Mouse (Mus musculus) lung, postnatal 25 days (tissue): ENCODE data around the gene Doc2g.

ENCODE experiments used
- DNase-seq: peaks from one replicate; pipeline ENCODE4 v3.0.0; 2022; ENCODE audit warnings: low spot score

Doc2g gene

DNA sequence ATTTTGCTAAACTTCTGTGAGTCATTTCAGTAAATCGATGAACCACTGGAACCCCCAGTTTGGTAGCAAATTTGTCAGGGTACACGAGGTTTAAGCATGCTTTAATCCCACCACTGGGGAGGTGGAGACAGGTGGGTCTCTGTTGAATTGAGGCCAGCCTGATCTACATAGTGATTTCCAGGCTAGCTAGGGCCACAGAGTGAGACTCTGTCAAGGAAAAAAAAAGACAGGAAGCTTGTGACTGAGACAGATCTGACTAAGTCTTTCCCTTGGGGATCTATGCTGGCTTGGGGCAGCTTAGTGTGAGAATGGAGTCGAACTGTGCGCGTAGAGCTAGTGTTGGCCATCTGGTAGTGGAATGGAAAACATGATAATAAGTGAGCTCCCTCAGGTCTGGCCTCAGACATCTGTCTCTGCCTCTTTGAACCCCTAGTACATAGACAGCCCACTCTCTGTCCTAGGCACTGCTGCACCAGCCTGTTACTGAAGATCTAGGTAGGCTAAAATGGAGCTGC, 49.5 kb downstream of the Doc2g start:
- DNase-seq = no peak

DNA sequence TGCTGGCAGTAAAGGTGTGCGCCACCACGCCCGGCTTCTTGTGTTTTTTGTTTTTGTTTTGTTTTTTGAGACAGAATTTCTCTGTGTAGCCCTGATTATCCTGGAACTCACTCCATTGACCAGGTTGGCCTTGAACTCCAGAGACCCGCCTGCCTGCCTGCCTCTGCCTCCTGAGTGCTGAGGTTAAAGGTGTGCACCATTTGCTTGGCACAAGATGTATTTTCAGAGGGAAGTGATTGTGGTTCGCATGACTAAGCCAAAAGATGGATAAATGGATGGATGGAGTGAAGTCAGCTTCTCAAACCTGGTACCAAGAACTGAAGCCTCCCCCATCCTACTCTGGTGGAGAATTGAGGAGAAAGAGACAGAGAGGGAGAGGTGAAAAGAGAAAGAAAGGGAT, 51.5 kb downstream of the Doc2g start:
- DNase-seq = no peak

DNA sequence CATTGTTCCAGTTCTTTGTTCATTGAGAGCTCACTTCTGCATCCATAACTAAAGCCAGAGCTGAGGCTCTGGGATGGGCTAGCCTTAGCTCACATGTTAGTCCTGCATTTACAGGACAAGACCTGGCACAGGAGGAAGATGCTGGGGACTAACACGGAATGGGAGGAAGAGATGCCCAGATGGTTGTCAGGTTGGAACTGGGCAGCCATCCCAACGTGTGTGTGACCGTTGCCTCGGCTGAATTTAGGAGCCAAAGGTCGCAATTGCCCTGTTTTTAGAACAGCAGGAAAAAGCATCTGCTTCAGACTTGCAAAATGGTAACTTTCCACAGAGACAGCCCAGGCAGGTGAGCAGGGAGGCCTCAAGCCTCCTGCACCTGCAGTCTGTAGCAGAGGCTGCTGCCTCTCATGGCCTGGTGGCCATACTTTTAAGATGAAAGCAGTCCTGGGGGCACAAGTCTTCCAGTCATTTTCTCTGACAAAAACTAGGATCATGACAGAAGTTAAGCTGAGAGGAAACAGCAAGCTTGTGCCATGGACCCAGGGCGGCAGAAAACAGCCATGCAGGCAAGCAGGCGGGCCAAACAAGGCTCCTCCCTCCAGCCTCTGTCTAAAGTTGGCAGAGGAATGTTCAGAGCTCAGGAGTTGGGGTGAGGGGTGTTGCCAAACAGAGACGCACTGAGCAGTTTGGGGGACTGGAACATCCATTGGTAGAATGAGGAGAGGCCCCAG, 52.3 kb downstream of the Doc2g start:
- no peak for DNase-seq

DNA sequence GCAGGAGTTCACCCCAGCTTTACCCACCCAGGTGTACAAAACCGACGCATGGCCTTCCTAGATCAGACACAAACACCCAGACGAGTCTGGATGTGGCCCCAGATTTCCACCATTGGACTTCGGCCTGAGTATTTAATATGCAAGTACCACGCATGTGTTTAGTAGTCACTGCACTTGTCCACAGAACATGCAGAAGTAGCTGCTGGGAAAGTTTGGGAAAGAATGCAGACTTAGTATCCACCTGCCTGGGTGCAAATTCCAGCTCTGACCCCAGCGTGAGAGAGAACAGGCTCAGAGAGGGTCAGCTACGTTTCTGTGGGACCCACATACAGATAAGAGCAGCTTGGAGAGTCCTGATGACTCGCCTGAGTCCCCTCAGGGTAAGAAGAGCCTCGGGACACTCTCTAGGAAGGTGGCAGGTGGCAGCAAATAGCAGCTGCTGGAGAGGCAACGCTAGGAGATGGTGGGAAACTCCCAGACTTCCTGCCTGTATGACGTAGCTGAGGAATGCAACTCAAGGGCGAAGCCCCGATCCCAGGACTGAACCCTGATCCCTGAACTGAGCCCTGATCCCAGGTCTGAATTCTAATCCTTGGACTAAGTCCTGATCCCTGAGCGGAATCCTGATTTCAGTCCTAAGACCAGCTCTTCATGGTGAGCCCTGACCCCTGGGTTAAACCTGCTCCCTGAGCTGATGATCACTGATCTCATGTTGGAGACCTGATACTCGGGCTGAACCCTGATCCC, 53.0 kb downstream of the Doc2g start:
- no peak for DNase-seq
